Mouse (Mus musculus): ENCODE data around the gene Cnnm2.

DNA sequence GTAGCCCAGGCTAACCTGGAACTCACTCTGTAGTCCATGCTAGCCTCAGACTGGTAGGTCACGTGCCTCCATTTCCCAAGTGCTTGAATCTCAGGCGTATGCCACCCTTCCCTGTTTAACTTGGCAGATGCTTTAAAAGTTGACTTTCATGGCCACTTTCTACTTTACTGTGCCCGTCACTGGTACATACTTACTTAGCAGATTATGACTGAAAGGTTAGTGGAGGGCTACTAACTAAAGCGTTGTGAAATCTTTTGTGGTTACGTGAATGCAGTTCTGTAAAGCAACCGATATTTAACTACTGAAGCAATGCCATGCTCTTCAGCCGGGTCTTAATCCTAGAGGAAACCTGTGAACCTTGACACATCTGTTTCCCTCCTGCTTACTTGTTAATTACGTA lies 30.5 kb downstream of the Cnnm2 start:
- no peak for TF ChIP-seq CTCF (IDR thresholded peaks at IDR 0.05)
- TF ChIP-seq EP300 (IDR thresholded peaks at IDR 0.05), result no peak
